8 mouse cellular contexts compared by ENCODE assay signal in genomic region chr5:57718876-57719593, GRCm38 (mm10). TPM values are rescaled to one million over a fixed set of nuclear protein-coding genes. Genes with fewer than 3 reads are reported as not detected.
DNase-seq lines count a peak whose midpoint lies in the region; ATAC-seq and TF ChIP-seq lines count a peak whose summit lies in the region.

No protein-coding gene starts in this region.

- H3K36me3 ChIP-seq in embryonic facial prominence, embryonic 14.5 days (ENCODE audit: control insufficient read depth, insufficient read depth, low read length), result no peaks in the 10 kb centered on the region
- peaks cover 5% of the 10 kb centered on the region; the same call in 1 of the 2 replicates for H3K36me3 ChIP-seq in heart, embryonic 12.5 days
- H3K36me3 ChIP-seq in lung, embryonic 14.5 days (ENCODE audit: insufficient read depth), result no peaks in the 10 kb centered on the region

- peak; percentile 24 to 76 for DNase-seq in spleen, postnatal 4 days (ENCODE audit: low spot score in 2 of 2)
- DNase-seq in spleen, postnatal 36 days (ENCODE audit: low spot score in 2 of 2), result no peak
- peak; percentile 52 for DNase-seq in embryonic facial prominence, embryonic 14.5 days (ENCODE audit: low spot score)
- peak; percentile 47 to 62 for DNase-seq in kidney, postnatal 4 days
- DNase-seq in lung, embryonic 14.5 days, result peak; percentile 40
- DNase-seq in retina, postnatal 7 days (ENCODE audit: low read depth, low spot score), result peak; percentile 5
- DNase-seq in c-Kit-positive CD71-positive TER-119-positive erythroid progenitor cells, embryonic 14.5 days (ENCODE audit: low spot score), result no peak

- peaks cover 10% of the 10 kb centered on the region for H3K27me3 ChIP-seq in embryonic facial prominence, embryonic 14.5 days (replicated peaks; ENCODE audit: control insufficient read depth, insufficient read depth, low read length)
- no peaks in the 10 kb centered on the region for H3K27me3 ChIP-seq in heart, embryonic 12.5 days (replicated peaks)
- H3K27me3 ChIP-seq in lung, embryonic 14.5 days (ENCODE audit: insufficient read depth, low read length), result peaks cover 21% of the 10 kb centered on the region

- TF ChIP-seq CTCF in lung, embryonic 14.5 days (IDR thresholded peaks at IDR 0.05; ENCODE audit: low read depth), result no peak

- WGBS in embryonic facial prominence, embryonic 14.5 days, result under 1% methylated on average over 36 of the region's 54 CpGs
- under 1% methylated on average over 53 of the region's 54 CpGs for WGBS in heart, embryonic 12.5 days
- under 1% methylated on average over 53 of the region's 54 CpGs for WGBS in lung, embryonic 14.5 days

- H3K9ac ChIP-seq in embryonic facial prominence, embryonic 14.5 days (ENCODE audit: low read depth, low read length), result peak overlapping the region; percentile 75
- H3K9ac ChIP-seq in heart, embryonic 12.5 days, result peak overlapping the region; percentile 87
- peak overlapping the region; percentile 67 for H3K9ac ChIP-seq in lung, embryonic 14.5 days

- H3K9me3 ChIP-seq in embryonic facial prominence, embryonic 14.5 days (ENCODE audit: control insufficient read depth, low read length), result no peaks in the 10 kb centered on the region
- no peaks in the 10 kb centered on the region for H3K9me3 ChIP-seq in heart, embryonic 12.5 days (replicated peaks)
- H3K9me3 ChIP-seq in lung, embryonic 14.5 days (ENCODE audit: low read depth, low read length), result no peaks in the 10 kb centered on the region

- H3K4me1 ChIP-seq in embryonic facial prominence, embryonic 14.5 days (ENCODE audit: control insufficient read depth, insufficient read depth, low read length), result peaks cover 13% of the 10 kb centered on the region
- no peaks in the 10 kb centered on the region for H3K4me1 ChIP-seq in heart, embryonic 12.5 days (replicated peaks)
- no peaks in the 10 kb centered on the region for H3K4me1 ChIP-seq in lung, embryonic 14.5 days (ENCODE audit: insufficient read depth)

- H3K27ac ChIP-seq in embryonic facial prominence, embryonic 14.5 days (replicated peaks; ENCODE audit: low read depth, low read length), result peak overlapping the region; percentile 95
- H3K27ac ChIP-seq in heart, embryonic 12.5 days (ENCODE audit: poor library complexity, severe bottlenecking), result peak overlapping the region; percentile 99
- peak overlapping the region; percentile 54; the same call in 1 of the 2 replicates for H3K27ac ChIP-seq in lung, embryonic 14.5 days (ENCODE audit: low read depth)

- H3K4me3 ChIP-seq in embryonic facial prominence, embryonic 14.5 days (ENCODE audit: low read depth, low read length), result peak overlapping the region; percentile 73
- peak overlapping the region; percentile 77 for H3K4me3 ChIP-seq in heart, embryonic 12.5 days
- H3K4me3 ChIP-seq in lung, embryonic 14.5 days (ENCODE audit: low read depth, low read length), result peak overlapping the region; percentile 60

- H3K4me2 ChIP-seq in embryonic facial prominence, embryonic 14.5 days (ENCODE audit: low read depth, low read length), result peak overlapping the region; percentile 86
- H3K4me2 ChIP-seq in heart, embryonic 12.5 days, result peak overlapping the region; percentile 87
- H3K4me2 ChIP-seq in lung, embryonic 14.5 days, result peak overlapping the region; percentile 94

- no peak for ATAC-seq in embryonic facial prominence, embryonic 14.5 days (ENCODE audit: low read depth)
- no peak for ATAC-seq in heart, embryonic 12.5 days (ENCODE audit: insufficient number of reproducible peaks, low FRiP score)
- no peak for ATAC-seq in lung, embryonic 14.5 days (ENCODE audit: insufficient read depth)

RNA-seq across cellular contexts. Expression of gene Pcdh7, which starts 1.3 kb away (rescaled TPM):
- 14.0 TPM in 2 replicates for polyA plus RNA-seq in embryonic facial prominence, embryonic 14.5 days (2014; fragmentation: Nextera tagmentation; extraction: Ambion mirVana)
- 25.9 TPM in 2 replicates for polyA plus RNA-seq in heart, embryonic 12.5 days (2016; fragmentation: Nextera tagmentation; extraction: Ambion mirVana)
- 4.1 and 4.5 TPM in 2 replicates for polyA plus RNA-seq in lung, embryonic 14.5 days (2014; fragmentation: Nextera tagmentation; extraction: Ambion mirVana)

Comparison
In these comparisons a context has a peak if more than half of its experiments do, and no peak if none do; other contexts are left out.
1. DNase-seq: peak in spleen, postnatal 4 days (2 of 2), embryonic facial prominence, embryonic 14.5 days (single experiment), kidney, postnatal 4 days (2 of 2), lung, embryonic 14.5 days (single experiment) and retina, postnatal 7 days (single experiment); none in spleen, postnatal 36 days (0 of 2) and c-Kit-positive CD71-positive TER-119-positive erythroid progenitor cells, embryonic 14.5 days (single experiment).
2. Peak in every context shown above with its lines, with median percentiles within 50 percentile points of each other: H3K27ac ChIP-seq, H3K4me2 ChIP-seq, H3K4me3 ChIP-seq and H3K9ac ChIP-seq.